Mouse (Mus musculus) retina, postnatal 7 days (tissue): ENCODE data around the gene Etv2.
A peak's percentile ranks its signal among the peaks of the same experiment; 100 is the strongest.

Experiments
- DNase-seq: peaks from one replicate; pipeline ENCODE4 v3.0.0-alpha.2; 2012; ENCODE audit warnings: low read depth, low spot score

The Etv2 gene

DNA sequence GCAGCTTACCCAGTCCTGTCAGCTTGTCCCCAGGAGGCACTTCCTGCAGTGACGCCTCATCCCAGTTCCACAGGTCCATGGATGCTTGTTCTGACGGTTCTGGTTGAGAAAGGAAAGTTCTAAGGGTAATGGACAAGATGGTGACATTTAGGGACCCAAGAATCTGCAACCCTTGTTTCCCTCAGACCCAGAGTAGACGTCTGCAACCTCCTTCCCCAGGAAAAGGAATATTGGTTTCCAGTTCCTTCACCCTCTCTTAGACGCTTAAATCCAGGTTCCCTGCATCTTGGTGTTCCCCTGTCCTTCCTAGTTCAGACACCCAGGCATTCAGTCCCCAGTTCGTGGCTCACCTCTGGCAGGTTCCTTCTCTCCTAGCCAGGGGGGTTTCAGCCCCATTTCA is at the start of gene Etv2:
Gene Etv2 (minus strand): TSS at position 101 of the 400 bp plus-strand sequence.
- no peak for DNase-seq

DNA sequence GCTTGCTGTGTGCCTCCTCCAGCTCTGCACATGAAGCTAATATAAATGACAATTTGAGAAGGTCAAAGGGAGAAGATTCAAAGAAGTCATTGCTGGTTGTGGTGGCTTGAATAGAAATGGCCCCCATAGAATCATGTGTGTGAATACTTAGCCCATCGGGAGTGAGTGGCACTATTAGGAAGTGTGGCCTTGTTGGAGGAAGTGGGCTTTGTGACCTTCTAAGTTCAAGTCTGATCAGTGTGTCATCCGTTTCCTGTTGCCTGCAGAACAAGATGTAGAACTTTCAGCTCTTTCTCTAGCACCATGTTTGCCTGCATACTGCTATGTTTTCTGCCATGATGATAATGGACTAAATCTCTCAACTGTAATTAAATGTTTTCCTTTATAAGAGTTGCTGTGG is 47.8 kb upstream of the Etv2 start:
- no peak for DNase-seq

DNA sequence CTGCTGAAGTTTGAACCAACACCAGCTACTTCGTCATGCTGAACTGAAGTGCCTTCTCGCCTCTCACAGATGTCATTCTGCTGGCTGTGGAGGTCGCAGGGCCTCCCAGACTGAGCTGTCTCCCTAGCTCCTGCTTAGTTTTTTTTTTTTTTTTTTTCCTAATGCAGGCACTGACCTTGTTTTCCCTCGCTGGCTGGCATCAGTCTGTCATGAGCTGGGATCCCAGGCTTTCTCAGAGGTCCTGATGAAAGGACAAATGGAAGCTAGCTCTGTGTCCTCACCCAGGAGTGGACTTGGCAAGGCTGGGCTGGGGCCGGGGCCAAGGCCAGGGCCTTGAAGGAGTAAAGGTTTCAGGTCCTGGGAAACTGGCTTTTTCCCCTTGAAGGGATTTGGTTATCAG is 46.2 kb upstream of the Etv2 start:
- DNase-seq: no peak

DNA sequence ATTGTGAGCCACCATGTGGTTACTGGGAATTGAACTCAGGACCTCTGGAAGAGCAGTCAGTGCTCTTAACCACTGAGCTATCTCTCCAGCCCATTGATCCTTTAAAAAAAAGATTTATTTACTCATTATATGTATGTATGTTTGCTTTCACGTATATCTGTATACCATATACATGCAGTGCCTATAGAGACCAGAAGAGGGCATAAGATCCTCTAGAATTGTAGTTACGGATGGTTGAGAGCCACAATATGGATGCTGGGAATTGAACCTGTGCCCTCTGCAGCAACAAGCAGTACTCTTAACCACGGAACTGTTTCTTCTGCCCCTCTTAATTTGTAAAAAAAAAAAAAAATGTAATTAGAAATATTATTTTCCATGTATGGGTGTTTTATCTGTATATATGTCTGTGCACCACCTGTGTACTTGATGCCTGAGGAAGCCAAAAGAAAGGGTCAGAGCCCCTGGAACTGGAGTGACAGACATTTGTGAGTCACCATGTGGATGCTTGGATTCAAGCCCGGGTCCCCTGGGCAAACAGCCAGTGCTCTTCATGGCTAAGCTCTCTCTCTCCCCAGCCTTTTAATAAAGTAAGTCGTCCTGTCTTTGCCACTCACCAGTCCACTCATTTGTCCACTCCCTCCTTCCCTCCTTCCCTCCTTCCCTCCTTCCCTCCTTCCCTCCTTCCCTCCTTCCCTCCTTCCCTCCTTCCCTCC is 42.8 kb upstream of the Etv2 start:
- no peak for DNase-seq

DNA sequence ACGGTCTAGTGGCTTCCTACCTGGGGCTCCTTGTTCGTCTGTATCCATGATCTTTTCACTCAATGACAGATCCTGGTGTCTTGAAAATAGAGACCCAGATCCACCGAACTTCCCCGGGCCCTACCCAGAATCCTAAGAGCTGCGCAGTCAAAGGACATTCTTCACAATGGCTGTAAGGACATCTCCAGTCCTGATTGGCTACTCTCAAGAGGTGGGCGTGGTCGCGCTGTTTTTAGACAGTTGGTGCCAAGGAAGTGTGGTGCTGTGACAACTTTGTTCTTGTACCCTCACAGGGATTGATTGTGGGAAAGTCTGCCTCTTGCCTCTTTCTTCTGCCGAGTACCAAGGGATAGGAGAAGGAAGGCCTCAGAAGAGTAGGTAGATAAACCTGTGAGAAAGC is 35.8 kb upstream of the Etv2 start, which contains the start of gene Pmis2:
Gene Pmis2 (minus strand): TSS at position 126 of the 400 bp plus-strand sequence.
- DNase-seq: no peak

DNA sequence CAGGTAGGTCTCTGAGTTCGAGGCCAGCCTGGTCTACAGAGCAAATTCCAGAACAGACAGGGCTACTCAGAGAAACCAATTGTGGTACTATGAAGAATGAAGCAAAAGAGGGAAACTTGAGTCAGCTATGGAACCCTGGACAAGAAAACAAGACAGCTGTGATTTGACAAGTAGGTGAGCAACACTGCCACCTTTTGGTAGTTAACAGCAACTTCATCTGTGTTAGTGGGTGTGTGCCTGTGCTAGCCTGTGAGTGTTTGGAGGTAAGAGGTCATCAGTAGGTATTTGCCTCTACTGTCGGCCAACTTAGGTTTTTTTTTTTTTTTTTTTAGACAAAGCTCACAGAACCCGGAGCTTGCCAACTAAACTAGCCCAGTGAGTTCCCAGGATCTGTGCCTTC is 33.6 kb upstream of the Etv2 start:
- DNase-seq: no peak

DNA sequence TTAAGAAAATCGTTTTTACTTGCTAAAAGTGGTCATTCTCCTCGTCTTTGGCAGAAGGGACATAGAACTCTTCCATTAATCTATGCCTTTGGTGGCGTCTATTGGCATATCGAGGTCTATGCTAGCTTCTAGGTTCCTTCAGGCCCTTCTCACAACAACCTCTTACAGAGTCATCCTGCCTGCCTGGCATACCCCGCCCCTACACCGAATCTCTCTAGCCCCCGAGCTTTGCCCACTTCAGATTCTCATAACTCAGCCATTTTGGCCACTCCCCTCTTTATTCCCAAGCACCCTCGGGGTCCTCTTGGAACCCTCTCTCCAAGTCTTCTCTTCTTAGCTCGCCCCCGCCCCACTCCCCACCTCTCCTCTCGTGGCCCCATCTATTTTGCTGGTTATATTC is 29.7 kb upstream of the Etv2 start:
- DNase-seq: no peak

DNA sequence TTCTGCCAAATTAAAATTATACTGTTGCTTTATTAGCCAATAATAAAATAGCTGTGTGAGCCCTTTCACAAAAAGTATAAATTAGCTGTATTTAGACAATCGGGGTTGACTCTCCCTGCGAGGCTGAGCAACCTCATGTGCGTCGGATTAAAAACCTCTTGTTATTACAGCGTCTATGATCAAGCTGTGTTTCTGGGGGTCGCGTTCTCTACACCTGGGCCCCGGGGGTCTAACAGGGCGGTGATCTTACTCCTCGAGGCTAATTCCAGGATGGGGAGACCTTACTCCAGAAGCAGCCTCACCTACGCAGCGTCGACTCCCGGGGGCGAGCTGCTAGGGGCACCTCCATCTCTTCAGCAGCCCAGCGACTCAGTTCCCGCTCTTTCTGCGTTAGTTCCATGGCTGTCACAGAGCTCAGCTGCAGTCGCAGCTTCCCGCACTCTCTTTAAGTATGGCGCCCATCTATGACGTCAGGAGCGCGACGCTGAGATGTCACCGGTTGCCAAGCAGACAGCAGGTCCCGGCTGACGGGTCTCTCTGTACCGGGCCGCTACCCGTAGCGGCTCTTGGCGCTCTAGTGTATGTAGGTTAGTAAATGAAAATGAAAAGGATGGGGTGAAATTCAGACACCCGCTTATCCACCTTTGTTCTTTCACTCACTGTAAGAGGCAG is 29.0 kb upstream of the Etv2 start, which contains the start of gene Haus5:
Gene Haus5 (minus strand): TSS at position 466 of the 672 bp plus-strand sequence.
- peak; percentile 89 for DNase-seq

DNA sequence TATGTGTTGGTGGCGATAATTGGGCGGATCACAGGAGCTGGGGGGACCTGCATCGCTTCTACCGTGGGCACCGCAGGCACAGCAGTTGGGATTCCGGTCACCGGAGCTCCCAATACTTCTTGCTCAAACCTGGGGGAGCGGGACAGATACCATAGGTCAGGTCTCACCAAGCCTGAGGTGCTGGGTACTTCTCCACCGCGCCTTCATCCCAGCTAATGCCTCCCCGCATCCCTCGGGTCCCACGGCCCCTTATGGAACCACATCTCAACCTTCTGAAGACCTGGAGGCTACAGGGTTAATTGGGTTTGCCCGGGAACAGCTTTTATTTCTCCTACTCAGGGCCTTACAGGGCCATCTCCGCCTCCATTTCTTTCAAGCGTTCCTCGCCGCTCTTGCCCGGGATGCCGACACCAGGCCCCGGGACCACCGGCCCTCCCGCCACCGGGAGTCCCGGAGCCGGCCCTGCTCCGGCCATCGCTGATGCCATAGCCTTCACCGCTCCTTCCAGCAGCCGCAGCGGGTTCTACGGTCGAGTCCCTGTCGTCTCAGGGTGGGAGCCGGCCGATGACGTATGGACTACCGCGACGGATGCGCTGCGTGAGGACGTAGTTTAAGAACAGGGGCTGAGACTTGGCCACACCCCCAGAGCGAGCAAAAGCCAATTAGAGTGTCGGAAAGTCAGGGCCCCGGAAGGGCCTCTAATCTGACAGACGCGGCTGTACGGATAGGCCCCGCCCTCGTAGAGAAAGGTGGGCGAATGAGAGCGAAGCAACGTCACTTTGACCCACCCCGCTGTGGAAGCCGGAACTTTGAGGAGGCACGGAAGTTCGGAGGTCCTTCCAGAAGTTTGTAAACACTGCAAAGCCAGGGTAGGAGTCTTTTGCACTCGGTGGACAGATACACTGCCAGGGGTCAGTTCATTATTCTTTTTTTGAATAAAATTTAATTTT is 14.2 kb upstream of the Etv2 start, which contains the start of gene Rbm42:
Gene Rbm42 (minus strand): TSS at position 727 of the 950 bp plus-strand sequence.
- peak; percentile 96 for DNase-seq

DNA sequence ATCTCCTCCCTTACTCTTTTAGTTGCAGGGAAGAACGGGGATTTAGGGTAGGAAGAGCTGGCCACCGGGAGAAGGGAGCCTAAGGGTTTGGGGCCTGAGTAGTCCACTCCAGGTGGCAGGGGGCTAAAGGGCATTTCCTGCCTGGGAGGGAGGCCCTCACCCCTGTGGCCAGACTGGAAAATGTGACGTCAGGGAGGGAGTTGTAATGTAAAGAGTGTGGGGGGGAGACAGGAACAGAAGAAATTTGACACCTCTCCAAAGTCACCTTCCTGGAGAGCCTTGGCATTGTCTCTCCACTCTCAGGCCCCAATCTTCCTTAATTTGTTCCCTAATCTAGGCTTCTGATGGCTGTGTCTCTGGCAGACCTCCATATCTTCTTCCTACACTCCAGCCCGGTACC is 3.4 kb upstream of the Etv2 start:
- DNase-seq: no peak

DNA sequence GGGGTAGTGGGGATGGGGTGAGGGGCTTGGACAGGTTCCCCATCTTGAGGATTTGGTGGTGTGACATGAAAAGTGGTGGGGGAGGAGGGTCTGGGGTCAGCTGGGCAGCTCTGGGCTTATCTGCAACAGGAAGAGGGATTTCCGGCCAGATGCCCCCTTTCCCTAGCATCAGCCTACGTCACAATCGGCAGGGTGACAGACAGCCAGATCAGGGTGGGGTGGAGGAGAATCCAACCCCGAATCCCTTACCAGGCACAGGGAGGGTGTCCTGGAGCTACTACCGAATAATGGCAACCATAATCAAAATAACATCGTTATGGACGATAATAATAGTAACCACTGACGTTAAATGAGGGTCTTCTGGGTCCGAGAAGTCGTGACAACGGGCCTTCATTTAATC is 743 bp upstream of the Etv2 start:
- DNase-seq: no peak

DNA sequence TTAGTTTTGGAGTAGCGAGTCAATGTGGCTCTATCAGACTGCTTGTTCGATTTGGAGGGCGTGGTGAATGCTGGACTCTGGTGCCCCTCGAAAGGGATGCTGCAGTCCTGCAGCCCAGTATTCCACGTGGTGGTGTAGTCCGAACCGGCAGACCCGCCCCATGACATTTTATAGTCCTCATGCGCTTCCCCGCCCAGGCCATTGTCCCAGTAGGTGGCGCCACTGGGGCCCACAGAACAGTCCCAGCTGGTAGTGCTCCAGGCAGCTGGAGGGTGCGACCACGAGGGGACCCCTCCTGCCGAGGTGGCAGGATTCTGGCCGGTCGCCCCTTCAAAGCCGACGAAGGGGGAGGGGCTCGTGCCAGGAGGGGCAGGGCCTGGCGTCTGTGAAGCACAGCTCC is 1.0 kb downstream of the Etv2 start:
- peak; percentile 36 for DNase-seq

DNA sequence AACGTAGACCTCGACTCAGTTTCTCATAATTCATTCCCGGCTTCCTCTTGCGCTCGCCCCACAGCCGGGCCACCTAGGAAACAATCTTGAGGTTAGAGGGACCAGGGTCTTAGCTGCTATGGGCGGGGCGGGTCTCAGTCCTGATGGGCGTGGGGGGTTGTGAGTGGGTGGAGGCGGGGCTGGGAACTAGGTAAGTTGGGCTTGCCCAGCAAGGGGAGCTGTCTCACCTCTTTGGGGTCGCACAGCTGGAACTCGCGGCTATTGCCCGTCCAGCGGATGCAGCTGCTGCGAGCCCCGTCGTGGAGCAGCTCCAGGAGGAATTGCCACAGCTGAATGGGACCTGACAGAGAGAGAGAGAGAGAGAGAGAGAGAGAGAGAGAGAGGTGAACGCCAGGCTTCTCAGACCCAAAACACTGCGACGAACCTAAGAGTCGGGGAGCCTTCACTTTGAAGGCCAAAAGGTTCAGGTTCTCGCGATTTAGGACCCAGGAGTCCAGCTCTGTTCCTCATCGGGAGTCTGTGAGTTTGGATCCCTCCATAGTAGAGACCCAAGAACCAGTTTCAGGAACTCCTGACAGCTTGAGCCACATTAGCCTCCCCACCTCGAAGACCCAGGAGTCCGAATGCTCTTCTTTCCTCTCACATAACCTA is 1.8 kb downstream of the Etv2 start:
- no peak for DNase-seq

DNA sequence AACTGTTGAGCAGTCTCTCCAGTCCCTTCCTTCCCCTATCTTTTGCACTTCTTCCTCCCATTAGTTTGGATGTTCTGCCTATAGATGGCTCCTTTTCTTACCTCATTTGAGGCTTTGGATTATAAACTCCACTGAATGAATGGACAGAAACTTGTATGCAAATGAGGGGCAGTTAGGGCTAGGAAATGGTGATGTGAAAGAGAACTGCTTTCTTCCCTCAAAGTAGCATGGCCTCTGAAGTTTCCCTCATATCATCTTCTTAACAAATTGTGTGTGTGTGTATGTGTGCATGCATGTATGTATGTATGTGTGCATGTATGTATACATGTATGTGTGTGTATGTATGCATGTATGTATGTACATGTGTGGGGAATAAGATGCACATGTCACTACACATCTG is 6.6 kb downstream of the Etv2 start:
- no peak for DNase-seq

DNA sequence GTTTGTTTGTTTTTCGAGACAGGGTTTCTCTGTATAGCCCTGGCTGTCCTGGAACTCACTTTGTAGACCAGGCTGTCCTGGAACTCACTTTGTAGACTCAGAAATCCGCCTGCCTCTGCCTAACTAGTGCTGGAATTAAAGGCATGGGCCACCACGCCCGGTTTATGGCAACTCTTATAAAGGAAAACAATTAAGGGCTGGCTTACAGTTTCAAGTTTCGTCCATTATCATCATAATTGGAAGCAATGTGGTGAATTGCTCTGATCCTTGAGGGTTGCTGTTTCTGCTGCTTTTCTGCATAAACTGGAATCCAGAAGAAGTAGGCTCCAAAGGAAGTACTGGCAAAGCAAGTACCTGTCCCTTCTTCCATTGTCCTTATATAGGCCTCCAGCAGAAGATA is 9.0 kb downstream of the Etv2 start:
- no peak for DNase-seq

DNA sequence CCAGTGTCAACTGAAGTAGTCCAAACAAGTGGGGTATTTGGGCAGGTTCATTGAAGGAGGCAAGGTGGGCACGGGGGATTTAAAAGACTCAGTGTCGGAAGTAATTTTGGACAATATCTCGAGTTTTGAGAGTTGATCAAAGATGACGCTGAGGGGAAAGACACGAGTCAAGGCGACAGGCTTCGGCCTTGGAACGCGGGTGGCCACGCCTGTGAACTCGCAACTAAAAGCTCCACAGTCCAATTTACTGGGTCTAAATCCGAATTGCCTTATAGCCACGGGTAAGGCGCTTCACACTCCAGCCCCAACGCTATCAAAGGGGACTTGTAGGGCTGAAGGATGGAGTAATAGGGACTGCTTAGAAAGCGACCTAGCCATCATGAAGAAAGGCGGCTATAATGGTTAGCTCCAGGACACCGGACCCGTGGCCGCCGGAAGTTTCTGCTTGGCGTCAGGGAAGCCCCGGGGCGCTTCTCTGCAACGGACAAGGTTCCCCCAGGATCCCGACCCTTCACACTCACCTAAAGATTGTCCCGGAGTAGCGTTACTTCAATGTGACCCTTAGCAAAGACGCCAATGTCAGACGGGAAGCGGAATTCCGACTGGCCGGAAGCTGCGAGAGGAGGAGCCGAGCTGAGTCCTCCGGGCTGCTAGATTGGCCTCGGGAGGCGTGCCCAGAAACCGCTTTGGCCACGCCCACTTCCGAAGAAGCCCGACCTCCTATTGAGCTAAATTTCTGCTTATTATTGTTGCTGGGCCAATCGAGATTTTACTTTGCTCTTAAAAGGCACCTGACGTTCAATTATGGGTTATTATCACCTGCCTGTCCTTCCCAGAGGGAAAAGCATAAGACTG is 9.9 kb downstream of the Etv2 start, which contains the start of gene Cox6b1:
Gene Cox6b1 (minus strand): TSS at position 622 of the 855 bp plus-strand sequence.
- DNase-seq: peak; percentile 79

DNA sequence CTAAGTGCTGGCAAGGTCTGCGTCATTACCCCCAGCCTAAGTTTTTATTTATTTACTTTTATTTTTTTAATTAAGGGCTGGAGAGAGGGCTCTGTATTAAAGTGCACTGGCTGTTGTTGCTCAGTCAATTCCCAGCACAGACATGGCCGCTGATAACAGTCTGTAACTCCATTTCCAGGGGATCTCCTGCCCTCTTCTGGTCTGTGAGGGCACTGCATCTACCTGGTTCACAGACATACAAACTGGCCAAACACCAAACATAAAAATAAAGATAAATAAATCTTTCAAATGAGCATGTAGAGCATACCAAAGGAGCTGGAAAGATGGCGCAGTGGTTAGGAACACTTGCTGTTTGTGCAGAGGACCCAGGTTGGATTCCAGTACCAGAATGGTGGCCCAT is 16.4 kb downstream of the Etv2 start:
- no peak for DNase-seq

DNA sequence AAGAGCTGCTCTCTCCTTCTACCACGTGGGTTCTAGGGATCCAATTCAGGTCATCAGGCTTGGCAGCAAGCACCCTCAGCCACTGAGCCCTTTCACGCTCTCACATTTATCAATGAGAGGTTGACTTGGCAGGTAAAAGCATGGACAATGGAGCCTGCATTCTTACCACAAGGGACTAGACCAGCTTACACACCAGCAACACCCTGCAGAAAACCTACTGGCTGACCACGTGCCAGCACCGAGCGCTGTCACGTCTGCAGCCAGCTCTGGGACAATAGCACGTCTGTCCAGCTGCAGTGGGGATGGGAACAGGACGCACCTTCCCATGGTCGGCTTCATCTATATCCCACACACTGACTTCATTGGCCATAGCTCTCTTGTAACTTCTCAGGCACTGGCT is 17.0 kb downstream of the Etv2 start:
- no peak for DNase-seq

DNA sequence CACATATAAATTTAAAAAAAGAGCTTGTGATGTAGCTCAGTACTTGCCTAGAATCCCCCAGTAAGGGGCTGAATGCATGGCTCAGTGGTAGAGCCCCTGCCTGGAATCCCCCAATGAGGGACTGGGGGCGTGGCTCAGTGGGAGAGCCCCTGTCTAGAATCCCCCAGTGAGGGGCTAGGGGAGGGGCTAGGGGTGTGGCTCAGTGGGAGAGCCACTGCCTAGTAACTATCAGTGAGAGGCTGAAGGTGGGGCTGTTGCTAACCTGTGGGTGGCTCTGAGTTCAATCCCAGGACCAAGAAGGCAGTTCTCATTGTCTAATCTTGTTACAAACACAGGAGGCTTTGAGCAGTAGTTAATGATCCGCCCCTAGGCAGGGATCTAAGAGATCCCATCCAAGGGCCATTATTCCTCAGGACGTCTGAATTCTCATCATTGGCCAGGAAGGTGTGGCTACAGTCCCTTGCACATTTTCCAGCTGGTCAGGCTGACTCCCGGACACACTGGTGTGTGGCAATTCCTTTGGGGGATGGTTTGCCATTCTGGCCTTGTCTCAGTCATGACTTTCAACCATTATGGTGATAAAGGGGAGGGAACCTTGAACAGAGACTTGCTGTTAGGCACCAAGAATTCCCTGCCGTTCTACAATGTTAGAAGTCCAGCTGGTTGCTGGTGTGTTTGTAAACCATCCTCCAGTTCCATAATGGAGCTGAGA is 20.4 kb downstream of the Etv2 start:
- DNase-seq: no peak

DNA sequence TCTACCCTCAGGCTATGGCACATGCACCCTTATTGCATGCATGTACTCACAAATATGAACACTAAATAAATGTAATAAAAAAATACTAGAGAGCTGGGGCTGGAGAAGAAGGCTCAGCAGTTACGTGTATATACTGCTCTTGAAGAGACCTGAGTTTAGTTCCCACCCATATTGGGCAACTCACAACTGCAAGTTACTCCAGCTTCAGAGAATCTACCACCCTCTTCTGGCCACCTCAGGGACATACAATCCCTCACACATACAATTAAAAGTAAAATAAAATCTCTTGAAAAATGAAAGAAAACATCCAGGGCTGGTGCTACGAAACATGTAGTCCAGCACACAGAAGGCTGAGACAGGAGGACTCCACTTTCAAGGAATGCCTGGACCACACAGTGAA is 21.2 kb downstream of the Etv2 start:
- DNase-seq: no peak
